Mouse (Mus musculus) left cerebral cortex, postnatal 36 days (tissue): Measurements from ENCODE around the gene Bzw2. TPM values are rescaled to one million over a fixed set of nuclear protein-coding genes. Genes with fewer than 3 reads are reported as not detected.
A peak's percentile ranks its signal among the peaks of the same experiment; 100 is the strongest.

Experiments
- DNase-seq, 2 experiments: peaks; one replicate each; pipeline ENCODE4 v3.0.0; 2021 to 2022; ENCODE audit warnings: low spot score in 2 of 2, mixed read lengths in 1 of 2
- intact Hi-C: fragments of 180-260 bp; cut with DNase I; formaldehyde crosslinking; loops from one replicate; pipeline ENCODE4 v1.15.1; 2025
- total RNA-seq, 2 experiments: library from RNA; stranded (reverse); gene quantifications; 2 replicates each; pipeline ENCODE4 v1.2.3; 2021

Bzw2 gene
- total RNA-seq, 2 experiments from 2014 or later = 48.7 to 49.1 TPM

DNA sequence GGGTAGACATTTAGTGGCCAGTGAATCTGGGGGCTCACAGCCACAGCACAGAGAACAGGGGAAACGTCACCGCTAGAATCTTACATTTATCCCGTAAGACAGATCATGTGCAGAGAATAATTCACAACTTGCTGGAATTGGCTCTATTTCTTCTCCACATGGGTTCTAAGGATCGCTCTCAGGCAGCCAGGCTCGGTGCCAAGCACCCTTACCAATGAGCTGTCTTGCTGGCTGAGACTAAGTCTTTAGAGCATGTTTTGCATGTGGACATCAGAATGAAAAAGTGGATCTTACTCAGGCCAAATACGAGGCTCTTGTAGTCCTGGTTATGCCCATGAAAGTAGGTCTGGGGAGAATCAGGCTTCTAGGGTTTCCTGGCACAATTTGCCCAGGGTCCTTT lies 17.5 kb downstream of the Bzw2 start:
- no peak for DNase-seq
- intact Hi-C loops = no loop called here

DNA sequence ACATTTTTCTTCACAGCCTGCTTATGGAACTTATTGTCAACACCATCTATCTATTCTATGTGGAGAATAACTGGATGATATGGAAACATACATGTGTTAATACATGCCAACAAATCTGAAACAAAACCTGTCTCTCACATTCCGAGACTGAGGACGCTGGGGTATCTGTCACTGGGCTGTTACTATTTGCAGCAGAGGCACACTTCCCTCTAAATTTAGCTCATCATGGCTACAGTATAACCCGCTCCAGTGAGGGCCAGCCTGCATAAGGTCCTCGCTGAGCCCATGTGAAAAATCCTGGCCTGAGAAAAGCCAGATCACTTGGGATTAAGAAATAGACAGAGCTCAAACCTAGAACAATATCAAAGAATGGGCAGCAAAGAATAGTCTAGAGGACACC lies 20.7 kb downstream of the Bzw2 start:
- intact Hi-C loops = no loop called here
- no peak for DNase-seq

DNA sequence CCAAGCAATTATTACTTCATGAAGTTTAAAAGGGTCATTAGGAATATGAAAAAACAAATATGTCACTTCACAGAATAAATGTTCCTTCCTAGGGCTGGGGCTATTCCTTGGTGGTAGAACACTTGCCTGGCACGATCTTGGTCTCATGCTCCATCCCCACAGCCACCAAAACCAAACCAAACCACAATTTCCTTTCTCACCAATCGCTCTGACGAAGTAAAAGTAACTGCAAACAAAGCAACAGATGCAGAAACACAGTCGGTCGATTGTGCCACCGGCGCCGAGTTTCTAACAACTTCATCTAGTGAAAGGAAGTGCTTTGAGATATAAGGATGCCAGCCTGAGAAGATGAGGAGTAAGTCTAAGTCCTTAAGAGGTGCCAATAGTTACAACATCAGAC lies 21.6 kb downstream of the Bzw2 start:
- DNase-seq = no peak
- intact Hi-C loops = no loop called here

DNA sequence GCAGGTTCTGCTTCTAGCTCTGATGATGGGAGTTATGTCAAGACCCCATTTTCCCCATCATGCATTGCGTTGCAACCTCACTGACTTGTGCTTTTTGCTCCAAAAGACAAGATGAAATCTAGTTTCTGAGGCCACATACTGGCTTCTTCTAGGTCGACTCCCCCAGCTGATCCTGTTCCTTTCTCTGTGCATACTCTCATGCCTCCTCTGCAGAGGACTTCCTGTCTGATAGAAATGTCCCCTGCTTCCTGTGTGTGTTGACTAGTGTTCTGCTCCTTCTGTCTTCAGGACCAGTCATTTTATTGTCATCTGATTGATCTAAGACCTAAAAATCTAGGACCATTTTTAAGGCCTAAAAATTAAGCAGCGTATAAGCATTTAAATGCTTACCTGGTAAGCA lies 22.5 kb downstream of the Bzw2 start:
- intact Hi-C loops = no loop called here
- no peak for DNase-seq

DNA sequence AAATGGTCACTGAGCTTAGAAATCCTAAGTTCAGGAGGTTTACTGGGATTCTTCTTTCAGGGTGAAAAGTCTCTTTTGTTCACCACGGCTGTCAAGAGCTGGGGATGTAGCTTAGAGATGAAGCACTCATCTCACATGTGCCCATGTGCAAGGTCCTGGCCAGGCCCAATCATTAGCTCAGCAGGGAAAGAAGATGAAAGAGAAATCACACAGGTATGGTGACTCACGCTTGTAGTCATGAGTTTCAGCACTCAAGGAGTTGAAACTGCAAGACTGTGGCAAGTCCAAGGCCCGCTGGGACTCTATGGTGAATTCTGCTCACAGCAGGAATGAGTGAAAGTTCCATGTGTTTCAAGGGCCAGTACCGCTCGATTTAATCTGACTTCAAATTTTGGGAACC lies 23.8 kb downstream of the Bzw2 start:
- DNase-seq = no peak
- intact Hi-C loops = no loop called here

DNA sequence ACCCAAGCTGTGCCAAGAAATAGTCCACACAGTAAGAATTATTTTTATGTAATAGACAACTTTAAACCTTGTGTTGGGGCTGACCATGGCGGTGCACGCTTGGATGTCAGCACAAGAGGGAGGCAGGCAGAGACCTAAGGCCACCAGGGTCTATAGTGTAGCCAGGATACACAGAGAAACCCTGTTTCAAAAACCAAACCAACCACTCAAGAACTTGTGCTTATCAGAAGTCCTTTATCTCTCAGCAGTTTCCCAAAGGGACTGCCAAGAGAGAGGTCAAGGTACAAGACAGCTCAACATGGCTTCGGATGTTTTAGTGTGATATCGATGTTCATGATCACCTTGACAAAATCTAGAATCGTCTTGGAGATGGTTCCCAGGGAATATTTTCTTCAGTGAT lies 24.3 kb downstream of the Bzw2 start:
- intact Hi-C loops = no loop called here
- DNase-seq = no peak

DNA sequence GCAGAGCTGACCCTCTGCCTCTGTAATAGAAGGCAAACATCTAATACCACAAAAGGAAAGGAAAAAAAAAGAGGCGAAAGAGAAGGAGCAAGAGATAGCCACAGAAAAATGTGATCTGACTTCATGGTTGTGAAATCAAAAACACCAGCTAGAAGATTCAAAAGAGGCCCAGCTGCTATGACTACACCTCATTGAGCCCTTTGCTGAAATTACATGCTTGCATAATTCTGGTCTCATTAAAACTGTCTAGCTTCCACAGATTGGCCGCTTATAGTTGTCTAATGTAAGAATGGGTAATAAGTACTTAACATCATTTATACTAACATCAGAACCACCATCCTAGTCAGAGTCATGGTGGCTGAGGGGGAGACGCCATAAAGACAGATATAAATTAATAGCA lies 25.2 kb downstream of the Bzw2 start:
- no peak for DNase-seq
- intact Hi-C loops = no loop called here

DNA sequence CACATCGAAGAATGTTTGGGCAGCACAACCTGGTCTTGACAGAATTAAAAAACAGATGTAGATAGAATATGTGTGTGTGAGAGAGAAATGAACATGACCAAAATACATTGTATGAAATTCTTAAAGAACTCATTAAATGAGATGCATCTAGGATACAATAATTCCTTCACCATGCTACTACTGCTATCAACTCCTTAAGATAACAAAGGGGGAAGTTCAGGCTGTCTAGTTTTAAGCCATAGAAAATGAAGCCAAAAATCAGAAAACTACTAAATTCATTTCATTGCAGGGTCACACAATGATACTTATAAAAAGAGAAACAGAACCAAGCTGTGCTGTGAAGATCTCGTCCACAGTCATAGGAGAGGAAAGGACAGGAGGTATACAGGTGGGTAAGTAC lies 25.6 kb downstream of the Bzw2 start:
- intact Hi-C loops = no loop called here
- no peak for DNase-seq

DNA sequence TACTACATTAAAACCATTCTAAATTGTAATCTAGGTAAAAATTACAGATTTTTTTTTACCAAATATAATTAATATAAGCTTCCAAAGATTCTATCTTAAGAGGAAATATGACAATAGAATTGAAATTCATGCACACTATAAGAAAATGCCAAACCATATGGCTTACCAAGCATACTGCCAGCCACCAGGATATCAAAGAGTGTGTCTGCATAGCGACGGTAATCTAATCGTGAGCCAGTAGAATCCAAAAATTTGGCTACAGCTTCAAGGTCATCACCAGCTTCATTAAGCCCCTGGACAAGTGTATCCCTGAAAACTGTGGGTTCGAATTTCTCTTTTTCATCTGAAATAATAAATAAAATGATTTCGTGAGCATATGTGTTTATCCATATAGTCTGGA lies 28.1 kb downstream of the Bzw2 start:
- DNase-seq = no peak
- intact Hi-C loops = no loop called here

DNA sequence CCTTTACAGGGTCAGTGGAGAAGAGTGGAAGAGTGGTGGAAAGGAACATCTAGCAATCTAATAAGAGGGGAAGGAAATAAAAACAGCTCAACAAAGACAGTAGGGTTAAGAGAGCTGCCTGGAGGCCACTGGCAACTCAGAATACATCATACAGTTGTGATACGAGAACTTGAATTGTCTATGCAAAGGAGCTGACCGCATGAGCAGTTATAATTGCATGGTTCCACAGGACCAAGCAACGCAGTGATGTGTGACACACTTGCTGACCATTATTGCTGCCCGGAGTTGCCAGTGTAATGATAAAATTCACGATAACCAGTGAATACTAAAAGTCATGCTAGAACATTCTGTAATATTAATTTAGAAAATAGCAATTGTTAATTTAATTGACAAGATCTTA lies 31.8 kb downstream of the Bzw2 start:
- intact Hi-C loops = no loop called here

DNA sequence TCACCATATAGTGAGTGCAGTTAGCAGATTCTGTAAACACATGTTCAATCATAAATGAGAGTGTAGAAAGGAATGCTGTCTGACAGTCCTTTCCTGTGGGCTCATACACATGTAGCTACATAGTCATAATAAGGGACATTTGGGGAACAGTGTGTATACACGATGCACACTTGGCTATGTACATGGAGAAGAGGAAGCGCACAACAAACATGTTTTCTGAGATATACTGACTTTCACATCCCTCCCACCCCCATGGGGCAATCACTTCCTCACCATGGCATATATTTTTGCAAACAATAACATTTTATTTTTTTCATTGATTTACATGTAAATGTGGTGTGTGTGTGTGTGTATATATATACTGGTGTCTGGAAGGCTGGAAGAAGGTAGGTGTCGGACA lies 38.6 kb downstream of the Bzw2 start:
- no peak for DNase-seq
- intact Hi-C loops = no loop called here

More for the DNA sequence above, 31.8 kb downstream of the Bzw2 start:
- DNase-seq = no peak

DNA sequence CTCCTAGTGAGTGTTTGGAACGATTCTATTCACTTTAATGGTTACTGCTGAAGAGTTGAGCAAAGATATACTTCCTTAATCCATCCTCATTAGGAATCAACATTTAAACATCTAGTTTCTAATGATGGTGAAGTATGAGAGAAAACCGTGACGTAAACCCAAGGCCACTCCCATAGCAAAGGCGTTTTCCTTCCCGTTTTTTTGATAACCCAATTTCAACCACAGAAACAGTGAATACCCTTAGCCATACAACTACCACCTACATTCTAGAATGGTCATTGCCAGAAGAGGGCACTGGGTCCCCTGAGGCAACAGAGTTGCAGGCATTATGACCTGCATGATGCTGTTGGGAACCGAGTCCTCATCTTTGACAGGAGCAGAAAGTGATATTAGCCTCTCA lies 40.7 kb downstream of the Bzw2 start:
- intact Hi-C loops = no loop called here
- no peak for DNase-seq

DNA sequence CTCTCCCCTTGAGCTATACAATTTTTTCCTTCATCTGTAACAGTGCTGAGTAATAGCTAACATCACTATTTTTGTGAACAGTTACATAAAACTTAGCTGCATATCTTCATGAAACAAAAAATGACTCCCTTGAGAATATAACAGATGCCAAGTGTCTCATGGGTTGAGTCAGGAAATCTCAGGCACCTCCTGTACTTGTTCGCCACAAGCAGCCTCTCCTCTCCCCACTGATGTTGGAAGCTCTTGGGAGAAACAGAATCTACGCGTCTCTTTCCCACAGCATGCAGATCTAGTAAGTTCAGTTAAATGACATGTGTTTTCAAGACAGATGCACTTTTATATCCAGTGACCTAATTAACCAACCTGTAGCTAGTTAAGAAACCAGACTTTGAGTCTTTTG lies 45.8 kb downstream of the Bzw2 start:
- peak in 1 of 2 experiments; percentile 32 for DNase-seq
- intact Hi-C loops = loop anchor here (5.0 kb wide), 2 partner anchors 45 to 215 kb away; partner anchors contain the start of genes Ankmy2 and Bzw2

DNA sequence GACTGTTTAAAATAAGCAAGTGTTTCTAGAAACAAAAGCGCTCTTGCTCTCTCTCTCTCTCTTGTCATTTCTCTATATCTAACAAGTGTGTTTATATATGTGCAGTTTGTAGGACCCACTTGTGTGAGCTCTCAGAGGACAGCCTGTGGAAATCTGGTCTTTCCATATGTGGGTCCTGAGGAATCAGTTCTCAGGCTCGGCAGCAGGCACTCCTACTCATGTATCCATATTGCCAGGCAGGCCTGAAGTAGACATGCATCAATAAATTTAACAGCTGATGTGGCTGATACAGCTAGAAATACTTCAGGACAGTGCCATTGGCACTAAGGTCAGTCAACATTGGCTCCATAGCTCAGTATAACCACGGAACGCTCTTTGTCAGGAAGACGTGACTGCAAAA lies 46.8 kb downstream of the Bzw2 start:
- DNase-seq = no peak
- intact Hi-C loops = loop anchor here (5.0 kb wide), 2 partner anchors 46 to 214 kb away; partner anchors contain the start of genes Ankmy2 and Bzw2

DNA sequence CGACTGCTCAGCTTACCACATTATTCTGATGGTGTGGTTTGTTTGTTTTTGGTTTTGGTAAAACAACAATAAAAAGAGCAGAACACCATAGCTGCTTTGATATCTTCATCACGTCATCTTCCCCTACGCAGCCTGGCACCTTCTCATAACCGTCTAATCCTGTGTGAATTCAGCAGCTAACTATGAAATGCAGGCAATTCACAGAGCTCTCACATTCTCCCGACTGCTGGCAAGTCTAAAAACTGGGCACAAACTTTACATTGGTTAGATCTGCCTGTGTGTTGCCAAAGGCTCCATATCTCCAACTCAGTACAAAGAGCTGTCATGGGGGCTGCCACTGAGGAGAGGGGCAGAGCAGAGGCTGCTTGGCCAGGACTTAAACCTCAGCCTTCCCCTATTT lies 47.4 kb downstream of the Bzw2 start:
- intact Hi-C loops = loop anchor here (5.0 kb wide), 2 partner anchors 47 to 213 kb away; partner anchors contain the start of genes Ankmy2 and Bzw2
- no peak for DNase-seq

DNA sequence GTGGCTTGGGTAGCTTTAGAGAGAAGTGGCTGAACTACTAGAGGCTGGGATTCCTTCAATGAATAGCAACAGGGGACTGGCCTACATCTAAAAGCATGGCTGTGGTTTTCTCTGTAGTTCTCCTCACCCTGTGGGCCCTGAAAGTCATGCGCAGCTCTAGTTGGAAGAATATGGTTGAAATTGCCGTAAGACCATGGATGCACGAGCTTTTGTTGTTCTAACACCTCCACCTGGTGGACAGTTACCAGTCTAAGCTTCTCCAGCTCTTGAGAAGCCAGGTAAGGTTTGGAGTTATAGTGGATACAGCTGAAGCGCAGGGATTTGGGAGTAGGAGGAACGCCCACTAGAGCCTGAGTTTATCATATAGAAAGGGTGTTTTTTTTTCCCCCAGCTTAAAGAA lies 49.4 kb downstream of the Bzw2 start:
- intact Hi-C loops = no loop called here
- DNase-seq = no peak

DNA sequence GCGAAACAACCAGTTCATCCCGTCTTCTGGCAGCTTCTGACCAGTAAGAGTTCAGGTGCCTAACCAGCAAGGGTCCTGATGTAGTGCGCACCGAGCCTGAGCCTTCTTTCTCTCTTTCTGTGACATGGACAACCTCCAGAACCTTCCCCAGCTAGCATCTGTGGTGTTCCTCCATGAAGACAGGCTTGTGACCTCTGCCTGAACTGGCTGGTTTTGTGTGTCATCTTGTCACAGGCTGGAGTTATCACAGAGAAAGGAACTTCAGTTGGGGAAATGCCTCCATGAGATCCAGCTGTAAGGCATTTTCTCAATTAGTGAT lies 54.3 kb downstream of the Bzw2 start:
- no peak for DNase-seq

DNA sequence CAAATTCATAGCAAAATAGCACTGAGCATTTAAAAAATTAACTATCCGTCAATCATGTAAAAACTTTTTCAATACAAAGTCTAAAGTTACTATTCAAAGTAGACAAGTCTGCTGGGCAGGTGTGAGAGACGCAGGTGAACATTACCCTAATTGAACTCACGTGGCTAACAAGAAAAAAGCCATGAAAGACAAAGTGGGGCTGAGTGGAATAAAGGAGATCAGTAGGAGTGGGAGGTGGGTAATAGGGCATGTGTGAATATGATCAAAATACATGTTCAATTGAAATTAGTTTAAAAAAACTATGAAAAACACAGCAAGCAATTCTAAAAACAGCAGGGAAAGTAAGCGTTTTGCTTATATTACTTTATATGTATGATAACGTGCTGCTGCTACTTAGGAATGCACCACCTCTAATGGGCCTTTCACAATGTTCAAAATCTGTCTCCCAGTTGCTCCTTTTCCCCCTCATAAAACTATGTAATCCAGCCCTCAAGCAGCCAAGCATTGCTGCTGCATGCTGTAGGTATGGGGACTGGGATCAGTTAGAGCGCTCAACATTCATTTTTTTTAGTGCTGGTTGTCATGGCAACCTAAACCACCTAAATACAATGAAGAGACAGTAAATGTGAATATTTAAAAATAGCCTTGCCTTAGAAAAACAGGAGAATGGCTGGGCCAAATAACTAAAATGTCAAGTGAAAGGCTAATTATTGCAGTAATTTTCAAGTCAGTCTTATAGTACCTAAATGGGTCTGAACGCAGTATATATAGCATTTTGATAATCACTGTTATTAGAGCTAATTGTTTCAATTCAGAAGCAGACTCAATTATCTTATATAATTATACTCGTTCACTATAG lies 54.9 kb downstream of the Bzw2 start:
- intact Hi-C loops = no loop called here
- DNase-seq = no peak

More for the DNA sequence above, 54.3 kb downstream of the Bzw2 start:
- intact Hi-C loops = no loop called here

DNA sequence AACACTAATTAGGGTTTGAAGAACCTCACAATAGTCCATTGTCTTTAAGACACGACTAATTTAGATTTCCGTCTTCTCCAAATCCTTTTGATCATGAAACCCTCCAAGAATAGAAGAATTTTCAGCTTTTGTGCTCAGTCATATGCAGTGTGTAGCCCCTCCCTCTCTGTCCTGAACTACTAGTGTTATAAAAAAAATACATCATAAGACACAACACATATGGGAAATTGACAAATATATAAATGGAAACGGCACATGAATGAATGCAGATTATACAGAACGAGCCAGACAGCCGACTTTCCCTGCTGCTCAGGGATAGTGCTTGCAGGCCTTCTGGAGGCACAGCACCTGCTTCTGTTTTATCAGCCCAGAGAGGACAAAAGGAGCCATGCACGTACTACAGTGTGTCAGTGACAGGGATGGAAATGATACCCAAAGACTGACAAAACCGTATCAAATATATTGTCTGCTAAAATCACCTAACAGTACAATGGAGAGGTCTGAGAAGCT lies 62.5 kb downstream of the Bzw2 start:
- no peak for DNase-seq
- intact Hi-C loops = no loop called here

DNA sequence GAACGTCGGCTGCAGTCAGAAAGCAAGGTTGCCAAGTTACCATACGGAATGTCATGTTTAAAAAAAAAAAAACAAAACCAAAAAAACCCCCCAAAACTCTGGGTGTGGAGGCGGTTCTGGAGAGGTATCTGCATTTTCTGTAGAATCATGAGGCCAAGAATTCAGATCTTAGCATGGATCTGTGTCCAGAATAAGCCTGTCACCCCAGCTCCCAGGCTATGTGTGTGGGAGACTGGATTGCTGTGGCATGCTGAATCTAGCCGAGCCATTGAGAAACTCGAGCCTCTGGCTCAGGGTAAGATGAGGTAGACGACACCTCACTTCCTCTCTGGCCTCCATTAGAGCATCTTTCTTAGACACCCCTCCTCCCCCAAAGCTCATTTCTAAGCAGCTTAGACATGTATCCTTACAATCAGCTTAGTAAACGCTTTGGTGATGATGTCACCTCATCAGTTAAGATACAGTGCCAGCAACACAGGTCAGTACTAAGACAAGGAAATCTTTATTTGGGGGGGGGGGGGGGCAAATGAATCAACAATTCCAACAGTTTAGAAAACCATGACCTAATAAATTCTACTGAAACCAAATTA lies 64.7 kb downstream of the Bzw2 start:
- peak; percentile 54 to 65 for DNase-seq
- intact Hi-C loops = loop anchor here (5.0 kb wide), 1 partner anchor 51 kb away; the partner anchor contains the start of gene Tspan13

DNA sequence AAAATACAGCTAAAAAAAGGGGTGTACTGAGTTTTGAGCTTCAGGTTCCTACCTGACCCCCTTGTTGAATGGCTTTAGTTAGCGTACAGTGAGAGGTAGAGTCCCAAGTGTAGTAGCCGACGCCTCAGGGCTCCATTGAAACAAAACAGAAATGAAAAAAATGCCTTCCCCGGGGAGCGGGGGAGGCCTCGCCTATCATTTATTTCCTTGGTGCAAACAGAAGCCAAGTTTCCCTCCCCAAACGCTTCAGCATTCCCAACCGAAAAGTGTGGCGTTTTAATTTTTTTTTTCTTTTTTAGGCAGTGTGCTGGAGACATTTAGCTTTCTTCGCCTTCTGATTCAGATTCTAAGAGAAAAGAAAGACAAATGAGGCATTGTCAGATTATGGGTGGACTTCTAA lies 65.9 kb downstream of the Bzw2 start:
- no peak for DNase-seq
- intact Hi-C loops = loop anchor here (5.0 kb wide), 1 partner anchor 50 kb away; the partner anchor contains the start of gene Tspan13
